Mouse (Mus musculus) liver, embryonic 11.5 days (tissue): Measurements from ENCODE around the gene Krtap5-5. TPM values are rescaled to one million over a fixed set of nuclear protein-coding genes. Genes with fewer than 3 reads are reported as not detected.
"Not testable (repeated sequence)": the region's sequence is repeated elsewhere in the genome, so short reads cannot be mapped to it uniquely, and the experiment has no call there.

ENCODE experiments used
- ATAC-seq: fragments of 200-750 bp; cut with Nextera tagmentation; replicated peaks from 2 replicates; pipeline ENCODE4 v1.8.0; 2017; ENCODE audit warnings: moderate number of reproducible peaks, mild to moderate bottlenecking, moderate TSS enrichment, moderate library complexity; ENCODE audit not compliant: low FRiP score
- DNase-seq: peaks from one replicate; pipeline ENCODE4 v3.0.0-alpha.2; 2017; ENCODE audit warnings: low spot score
- H3K27ac ChIP-seq: fragments of 300-500 bp; sonication (generic); 2 replicates; pipeline ENCODE4 v1.5.1; 2014; ENCODE audit warnings: mild to moderate bottlenecking, low read depth, low read length, control low read depth
- H3K27me3 ChIP-seq: fragments of 300-500 bp; sonication (generic); replicated peaks from 2 replicates; pipeline ENCODE4 v1.6.1; 2014; ENCODE audit warnings: low read length, mixed read lengths; ENCODE audit not compliant: control insufficient read depth, insufficient read depth
- H3K36me3 ChIP-seq: fragments of 300-500 bp; sonication (generic); 2 replicates; pipeline ENCODE4 v1.6.1; 2014; ENCODE audit warnings: mild to moderate bottlenecking, low read length, moderate library complexity, mixed read lengths; ENCODE audit not compliant: control insufficient read depth, insufficient read depth
- H3K4me1 ChIP-seq: fragments of 300-500 bp; sonication (generic); replicated peaks from 2 replicates; pipeline ENCODE4 v1.6.1; 2014; ENCODE audit warnings: low read length, mixed read lengths; ENCODE audit not compliant: control insufficient read depth, insufficient read depth
- H3K4me2 ChIP-seq: fragments of 300-500 bp; sonication (generic); 2 replicates; pipeline ENCODE4 v1.6.1; 2014; ENCODE audit warnings: mild to moderate bottlenecking, control low read depth, moderate library complexity
- H3K4me3 ChIP-seq: fragments of 300-500 bp; sonication (generic); 2 replicates; pipeline ENCODE4 v1.5.1; 2014; ENCODE audit warnings: low read depth, low read length, control low read depth
- H3K9ac ChIP-seq: fragments of 300-500 bp; sonication (generic); 2 replicates; pipeline ENCODE4 v1.6.1; 2014; ENCODE audit warnings: low read depth, low read length, control low read depth
- H3K9me3 ChIP-seq: fragments of 300-500 bp; sonication (generic); 2 replicates; pipeline ENCODE4 v1.6.1; 2016; ENCODE audit warnings: low read length, inconsistent platforms, mixed read lengths; ENCODE audit not compliant: control insufficient read depth
- WGBS: fragments of 180-500 bp; shearing (Covaris S2); extraction: QIAGEN DNeasy Blood & Tissue Kit; methylation state at CpG from one replicate; pipeline ENCODE4 v1.1.7; 2014; 5-methylcytosine and 5-hydroxymethylcytosine counted together
- polyA plus RNA-seq: library from polyadenylated mRNA; unstranded; fragments of >200 nt; fragmentation: Nextera tagmentation; extraction: Ambion mirVana; gene quantifications from 2 replicates; pipeline ENCODE4 v1.2.1, GENCODE M21; 2014

The Krtap5-5 gene
- polyA plus RNA-seq = not detected in 2 replicates

- not testable (repeated sequence) for H3K36me3 ChIP-seq, H3K9me3 ChIP-seq, H3K27ac ChIP-seq, DNase-seq, H3K4me2 ChIP-seq, H3K4me1 ChIP-seq, H3K27me3 ChIP-seq, ATAC-seq, H3K4me3 ChIP-seq, H3K9ac ChIP-seq
- 43% methylated on average over 3 of the region's 3 CpGs for WGBS
Measured at GRCm38 (mm10) chr7:142229871-142230270, at the start of gene Krtap5-5. Krtap5-5 (minus strand) TSS chr7:142229971.

GRCm38 (mm10) chr7:142279291-142279690 is 49.5 kb upstream of the Krtap5-5 start:
- 71% methylated on average over 1 of the region's 1 CpGs for WGBS
- not testable (repeated sequence) for H3K4me2 ChIP-seq

GRCm38 (mm10) chr7:142278183-142278582 is 48.4 kb upstream of the Krtap5-5 start:
- DNase-seq, H3K4me3 ChIP-seq, H3K4me2 ChIP-seq, H3K9me3 ChIP-seq, H3K36me3 ChIP-seq, H3K27ac ChIP-seq, ATAC-seq, H3K9ac ChIP-seq, H3K4me1 ChIP-seq: not testable (repeated sequence)
- peaks cover 11% of the 10 kb centered on the region for H3K27me3 ChIP-seq
- WGBS = 0% methylated on average over 3 of the region's 3 CpGs

More at GRCm38 (mm10) chr7:142279291-142279690, 49.5 kb upstream of the Krtap5-5 start:
- not testable (repeated sequence) for DNase-seq, H3K4me3 ChIP-seq, H3K9me3 ChIP-seq, H3K4me1 ChIP-seq, H3K9ac ChIP-seq, H3K27ac ChIP-seq, ATAC-seq, H3K36me3 ChIP-seq
- peaks cover 19% of the 10 kb centered on the region for H3K27me3 ChIP-seq

- H3K9ac ChIP-seq, H3K9me3 ChIP-seq, ATAC-seq, H3K27ac ChIP-seq, H3K4me3 ChIP-seq, H3K36me3 ChIP-seq, H3K4me2 ChIP-seq, H3K27me3 ChIP-seq, H3K4me1 ChIP-seq, DNase-seq: not testable (repeated sequence)
Measured at GRCm38 (mm10) chr7:142274263-142274662, 44.5 kb upstream of the Krtap5-5 start, which contains the start of gene Gm4559. Gm4559 (minus strand) TSS chr7:142274363.

GRCm38 (mm10) chr7:142258254-142258653 is 28.5 kb upstream of the Krtap5-5 start, which contains the start of gene Gm2431:
Gm2431 (minus strand) TSS chr7:142258354.
- not testable (repeated sequence) for DNase-seq, H3K4me2 ChIP-seq, H3K4me3 ChIP-seq, H3K27ac ChIP-seq, H3K9ac ChIP-seq, H3K36me3 ChIP-seq, H3K4me1 ChIP-seq, H3K27me3 ChIP-seq, ATAC-seq, H3K9me3 ChIP-seq
- 31% methylated on average over 1 of the region's 1 CpGs for WGBS

- ATAC-seq (no peak), DNase-seq (no peak)
- H3K27me3 ChIP-seq = no peaks in the 10 kb centered on the region; the same call in 1 of the 2 replicates
- no peak overlapping the region for H3K4me2 ChIP-seq
- 0% methylated on average over 2 of the region's 2 CpGs for WGBS
- no peaks in the 10 kb centered on the region for H3K36me3 ChIP-seq
- no peak overlapping the region for H3K9ac ChIP-seq
- no peaks in the 10 kb centered on the region for H3K4me1 ChIP-seq
- H3K27ac ChIP-seq = no peak overlapping the region
- no peaks in the 10 kb centered on the region for H3K9me3 ChIP-seq
- no peak overlapping the region for H3K4me3 ChIP-seq
Measured at GRCm38 (mm10) chr7:142255517-142255916, 25.7 kb upstream of the Krtap5-5 start.

GRCm38 (mm10) chr7:142249824-142250223 is 20.1 kb upstream of the Krtap5-5 start:
- Histone ChIP-seq H3K9me3 (no peaks in the 10 kb centered on the region), H3K4me2 (no peak overlapping the region), H3K9ac (no peak overlapping the region), H3K4me1 (no peaks in the 10 kb centered on the region), H3K4me3 (no peak overlapping the region), H3K36me3 (no peaks in the 10 kb centered on the region), H3K27ac (no peak overlapping the region), H3K27me3 (no peaks in the 10 kb centered on the region; the same call in 1 of the 2 replicates)
- DNase-seq (no peak), ATAC-seq (no peak)
- WGBS = 0% methylated on average over 1 of the region's 1 CpGs

GRCm38 (mm10) chr7:142240978-142241377 is 11.2 kb upstream of the Krtap5-5 start, which contains the start of gene Gm40460:
Gm40460 (minus strand) TSS chr7:142241078.
- 46% methylated on average over 2 of the region's 2 CpGs for WGBS
- Histone ChIP-seq H3K9ac (no peak within 1 kb of the TSS), H3K27me3 (no peaks in the 10 kb centered on the region), H3K36me3 (no peaks in the 10 kb centered on the region), H3K4me3 (no peak within 1 kb of the TSS), H3K27ac (no peak within 1 kb of the TSS), H3K4me1 (no peaks in the 10 kb centered on the region), H3K4me2 (no peak within 1 kb of the TSS), H3K9me3 (0 out of 2 replicates have a peak, but pooled peaks cover 3% of the 10 kb centered on the region)
- no peak for DNase-seq
- ATAC-seq = no peak

- DNase-seq = no peak
Measured at GRCm38 (mm10) chr7:142231540-142231939, 1.8 kb upstream of the Krtap5-5 start.

More at GRCm38 (mm10) chr7:142231540-142231939, 1.8 kb upstream of the Krtap5-5 start:
- Histone ChIP-seq H3K4me2 (no peak overlapping the region), H3K4me3 (no peak overlapping the region), H3K9ac (no peak overlapping the region), H3K4me1 (no peaks in the 10 kb centered on the region), H3K27ac (no peak overlapping the region), H3K36me3 (no peaks in the 10 kb centered on the region), H3K27me3 (no peaks in the 10 kb centered on the region), H3K9me3 (0 out of 2 replicates have a peak, but pooled peaks cover 2% of the 10 kb centered on the region)
- no peak for ATAC-seq
- 25% methylated on average over 1 of the region's 1 CpGs for WGBS
